Mouse (Mus musculus) midbrain, embryonic 11.5 days (tissue): ENCODE measurements at regions not wholly inside any gene's neighbourhood (a gene's known extent, or its start where the extent isn't known, plus 50 kb on each side); places are given as distances from the start of the nearest gene placed in this dataset.

Source experiments
- ATAC-seq: fragments of 200-750 bp; cut with Nextera tagmentation; 2 replicates; pipeline ENCODE4 v1.8.0; 2017; ENCODE audit warnings: moderate TSS enrichment, moderate library complexity; ENCODE audit not compliant: low FRiP score
- DNase-seq: peaks from one replicate; pipeline ENCODE4 v3.0.0; 2015; ENCODE audit warnings: low spot score; ENCODE audit errors: missing footprints
- H3K27ac ChIP-seq: fragments of 300-500 bp; sonication (generic); 2 replicates; pipeline ENCODE4 v1.5.1; 2014; ENCODE audit warnings: low read depth, low read length
- H3K27me3 ChIP-seq: fragments of 300-500 bp; sonication (generic); 2 replicates; pipeline ENCODE4 v1.6.1; 2014; ENCODE audit warnings: mild to moderate bottlenecking, low read length, moderate library complexity, mixed read lengths; ENCODE audit not compliant: control insufficient read depth, insufficient read depth
- H3K36me3 ChIP-seq: fragments of 300-500 bp; sonication (generic); 2 replicates; pipeline ENCODE4 v1.6.1; 2014; ENCODE audit warnings: mild to moderate bottlenecking, low read length, moderate library complexity, mixed read lengths; ENCODE audit not compliant: control insufficient read depth, insufficient read depth
- H3K4me1 ChIP-seq: fragments of 300-500 bp; sonication (generic); 2 replicates; pipeline ENCODE4 v1.6.1; 2014; ENCODE audit warnings: low read length; ENCODE audit not compliant: control insufficient read depth, insufficient read depth
- H3K4me2 ChIP-seq: fragments of 300-500 bp; sonication (generic); 2 replicates; pipeline ENCODE4 v1.6.1; 2014; ENCODE audit warnings: mild to moderate bottlenecking, moderate library complexity
- H3K4me3 ChIP-seq: fragments of 300-500 bp; sonication (generic); 2 replicates; pipeline ENCODE4 v1.5.1; 2014; ENCODE audit warnings: low read depth, low read length
- H3K9ac ChIP-seq: fragments of 300-500 bp; sonication (generic); 2 replicates; pipeline ENCODE4 v1.6.1; 2014; ENCODE audit warnings: low read length
- H3K9me3 ChIP-seq: fragments of 300-500 bp; sonication (generic); 2 replicates; pipeline ENCODE4 v1.6.1; 2016; ENCODE audit warnings: low read length; ENCODE audit not compliant: control insufficient read depth
- WGBS: fragments of 180-500 bp; shearing (Covaris S2); extraction: QIAGEN DNeasy Blood & Tissue Kit; methylation state at CpG from one replicate; pipeline ENCODE4 v1.1.7; 2014; 5-methylcytosine and 5-hydroxymethylcytosine counted together

DNA sequence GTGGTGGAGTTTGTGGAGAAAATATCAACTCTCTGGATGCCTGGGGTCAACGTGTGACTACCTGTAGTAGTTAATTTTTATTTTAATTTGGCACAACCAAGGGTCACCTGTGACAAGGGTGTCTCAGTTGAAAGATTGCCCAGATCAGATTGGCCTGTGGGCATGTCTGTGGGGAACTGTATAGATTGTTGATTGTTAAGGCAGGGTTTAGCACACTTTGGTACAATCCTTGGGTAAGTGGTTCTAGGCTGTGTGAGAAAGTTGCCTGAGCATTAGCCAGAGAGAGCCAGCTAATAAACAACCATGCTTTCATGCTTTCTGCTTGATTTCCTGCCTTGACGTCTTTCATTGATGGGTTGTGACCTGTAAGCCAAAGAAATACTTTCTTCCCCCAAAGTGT is 229.3 kb downstream of the Tex36 start:
- DNase-seq, result no peak

DNA sequence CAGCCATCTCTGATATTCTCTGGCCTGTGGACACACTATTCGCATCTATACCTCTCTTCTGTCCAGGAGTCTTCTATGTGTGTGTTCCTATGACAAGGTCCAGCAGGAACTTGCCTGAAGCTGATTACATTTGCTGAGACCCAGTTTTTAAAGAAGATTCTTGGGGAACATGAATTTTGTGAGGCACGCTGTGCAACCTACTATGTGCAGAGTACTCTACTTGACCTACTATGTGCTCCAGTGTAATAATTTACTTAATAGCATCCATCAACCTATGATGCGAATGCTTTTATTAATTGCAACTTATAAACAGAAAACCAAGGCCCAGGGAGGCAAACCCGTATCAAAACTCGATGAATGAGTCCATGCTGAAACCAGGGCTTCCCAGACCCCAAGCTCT is 231.4 kb downstream of the Tex36 start:
- H3K4me3 ChIP-seq, result no peak overlapping the region
- H3K27ac ChIP-seq, result no peak overlapping the region
- ATAC-seq (no peak), DNase-seq (no peak)
- no peaks in the 10 kb centered on the region for H3K9me3 ChIP-seq
- no peaks in the 10 kb centered on the region for H3K27me3 ChIP-seq
- 87% methylated on average over 5 of the region's 5 CpGs for WGBS
- H3K4me1 ChIP-seq, result no peaks in the 10 kb centered on the region
- no peaks in the 10 kb centered on the region for H3K36me3 ChIP-seq
- no peak overlapping the region for H3K9ac ChIP-seq
- H3K4me2 ChIP-seq, result no peak overlapping the region

More for the DNA sequence above, 229.3 kb downstream of the Tex36 start:
- Histone ChIP-seq H3K4me1 (no peaks in the 10 kb centered on the region), H3K9me3 (no peaks in the 10 kb centered on the region), H3K27ac (no peak overlapping the region), H3K4me2 (no peak overlapping the region), H3K27me3 (no peaks in the 10 kb centered on the region), H3K9ac (no peak overlapping the region), H3K36me3 (no peaks in the 10 kb centered on the region), H3K4me3 (no peak overlapping the region)
- ATAC-seq, result no peak
- 64% methylated on average over 2 of the region's 2 CpGs for WGBS

DNA sequence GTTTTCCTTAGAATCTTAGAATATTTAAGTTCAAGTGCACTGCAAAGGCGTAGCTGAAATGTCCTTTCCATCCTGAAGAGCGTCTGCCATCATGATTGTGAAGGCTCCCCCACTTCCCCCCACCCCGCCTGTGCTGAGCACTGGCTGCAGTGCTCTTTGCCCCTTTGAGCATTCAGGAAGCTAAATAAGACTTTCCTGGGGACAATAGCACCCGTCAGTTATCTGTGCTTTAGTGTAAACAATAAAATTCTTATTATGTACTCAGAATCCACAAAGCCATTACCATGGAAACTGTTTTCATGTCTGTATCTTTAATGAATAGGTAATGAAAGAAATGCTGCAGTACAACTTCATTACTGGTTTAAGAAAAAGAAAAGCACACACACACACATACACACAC is 237.4 kb downstream of the Tex36 start:
- Histone ChIP-seq H3K27ac (no peak overlapping the region), H3K9me3 (no peaks in the 10 kb centered on the region), H3K36me3 (no peaks in the 10 kb centered on the region), H3K9ac (no peak overlapping the region), H3K27me3 (no peaks in the 10 kb centered on the region), H3K4me1 (peaks cover 4% of the 10 kb centered on the region), H3K4me3 (no peak overlapping the region), H3K4me2 (no peak overlapping the region)
- peak; percentile 78 for ATAC-seq
- 25% methylated on average over 4 of the region's 4 CpGs for WGBS
- peak; percentile 87 for DNase-seq

DNA sequence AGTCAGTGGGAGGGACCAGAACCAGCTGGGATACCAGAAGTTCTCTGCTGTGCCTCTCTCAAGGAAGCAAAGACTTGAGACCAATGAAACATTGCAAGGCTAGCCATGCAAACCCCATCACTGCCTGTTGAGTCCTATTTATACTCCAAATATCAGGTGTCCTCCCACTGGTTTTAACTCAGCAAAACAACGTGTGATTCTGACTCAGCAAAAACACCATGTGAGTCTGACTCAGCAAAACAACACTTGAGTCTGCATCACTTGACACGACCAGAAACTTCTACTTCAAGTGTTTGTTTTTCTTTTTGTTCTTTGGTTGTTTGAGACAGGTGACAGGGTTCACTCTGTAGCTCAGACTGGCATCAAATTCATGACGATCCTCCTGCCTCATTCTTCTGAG is 204.6 kb upstream of the Ctbp2 start:
- no peaks in the 10 kb centered on the region for H3K27me3 ChIP-seq
- no peaks in the 10 kb centered on the region for H3K9me3 ChIP-seq
- no peak overlapping the region for H3K9ac ChIP-seq
- H3K4me2 ChIP-seq, result no peak overlapping the region
- no peak for ATAC-seq
- no peak overlapping the region for H3K4me3 ChIP-seq
- no peaks in the 10 kb centered on the region for H3K4me1 ChIP-seq
- no peak for DNase-seq
- WGBS, result 81% methylated on average over 3 of the region's 3 CpGs
- no peak overlapping the region for H3K27ac ChIP-seq
- no peaks in the 10 kb centered on the region for H3K36me3 ChIP-seq

DNA sequence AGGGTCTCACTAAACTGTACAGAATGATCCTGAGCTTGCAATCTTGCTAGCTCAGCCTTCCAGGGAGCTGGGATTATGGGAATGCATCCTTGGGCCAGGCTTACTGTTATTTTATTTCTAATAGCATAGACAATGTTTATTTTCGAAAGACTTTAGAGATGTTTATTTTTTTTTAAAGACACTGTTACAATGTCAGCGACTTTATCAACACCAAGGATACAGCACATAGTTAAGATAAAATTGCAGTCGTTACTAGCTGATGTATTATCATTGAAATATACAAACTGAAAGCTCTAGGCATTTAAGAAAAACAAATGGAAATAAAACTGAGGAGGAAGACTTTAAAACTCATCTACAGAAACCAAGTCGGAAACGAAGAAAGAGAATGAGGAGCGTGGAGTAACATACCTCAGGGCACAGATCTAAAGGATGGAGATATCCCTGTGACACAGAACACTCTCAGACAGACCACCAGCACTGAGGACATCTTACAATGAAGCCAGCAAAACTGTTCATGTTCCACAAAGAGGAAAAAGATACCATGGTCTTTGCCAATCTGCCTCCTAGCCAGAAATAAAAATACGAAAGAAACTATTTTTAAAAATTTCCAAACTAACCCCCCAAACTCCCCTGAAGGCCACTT is 201.5 kb upstream of the Ctbp2 start:
- no peak for ATAC-seq
- Histone ChIP-seq H3K27me3 (no peaks in the 10 kb centered on the region), H3K4me1 (no peaks in the 10 kb centered on the region), H3K9me3 (no peaks in the 10 kb centered on the region), H3K4me3 (no peak overlapping the region), H3K9ac (no peak overlapping the region), H3K27ac (no peak overlapping the region), H3K4me2 (no peak overlapping the region), H3K36me3 (no peaks in the 10 kb centered on the region)
- WGBS, result 87% methylated on average over 7 of the region's 7 CpGs
- no peak for DNase-seq

DNA sequence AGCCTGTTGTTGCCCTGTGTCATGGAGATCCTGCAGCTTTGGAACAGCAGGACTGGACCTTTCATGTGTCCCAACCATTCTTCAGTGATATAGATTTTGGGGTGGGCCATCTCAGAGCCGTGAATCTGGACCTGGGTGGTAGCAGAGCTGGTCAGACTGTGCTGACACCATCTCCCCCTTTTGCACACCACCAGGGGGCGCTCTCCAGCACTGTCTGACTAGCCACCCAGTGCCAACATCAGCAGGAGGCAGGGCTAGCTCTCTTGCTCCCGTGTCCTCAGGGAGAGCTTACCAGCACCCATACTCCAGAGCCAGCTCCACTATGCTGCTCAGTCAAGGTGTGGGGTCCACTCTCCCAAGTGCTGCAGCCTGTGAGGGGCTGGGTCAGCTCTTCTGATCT is 199.8 kb upstream of the Ctbp2 start:
- 69% methylated on average over 3 of the region's 3 CpGs for WGBS
- no peak overlapping the region for H3K27ac ChIP-seq
- ATAC-seq, result no peak

DNA sequence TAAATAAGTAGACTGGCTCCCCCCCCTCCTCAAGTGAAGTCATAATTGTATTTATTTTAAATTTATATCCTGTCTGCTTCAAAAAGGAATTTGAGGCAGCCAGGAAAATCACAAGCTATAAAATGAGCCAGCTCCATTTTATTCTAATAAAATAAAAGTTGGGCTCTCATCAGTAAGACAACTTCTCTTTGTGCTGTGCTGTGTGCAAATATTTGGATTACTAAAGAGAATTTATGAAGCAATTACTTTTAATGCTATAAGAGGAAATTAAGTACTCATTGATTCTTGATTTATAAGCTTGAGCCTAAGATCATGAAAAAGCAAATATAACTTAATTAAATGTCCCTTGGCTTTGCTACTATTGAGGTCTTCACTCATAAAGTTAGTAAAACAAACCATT is 193.4 kb upstream of the Ctbp2 start:
- H3K27me3 ChIP-seq, result no peaks in the 10 kb centered on the region
- no peaks in the 10 kb centered on the region for H3K36me3 ChIP-seq
- H3K4me3 ChIP-seq, result no peak overlapping the region
- no peaks in the 10 kb centered on the region for H3K9me3 ChIP-seq
- DNase-seq, result no peak
- no peak overlapping the region for H3K27ac ChIP-seq
- ATAC-seq, result no peak
- no peak overlapping the region for H3K9ac ChIP-seq
- peaks cover 4% of the 10 kb centered on the region; the same call in 1 of the 2 replicates for H3K4me1 ChIP-seq
- no peak overlapping the region for H3K4me2 ChIP-seq

More for the DNA sequence above, 199.8 kb upstream of the Ctbp2 start:
- Histone ChIP-seq H3K27me3 (no peaks in the 10 kb centered on the region), H3K4me1 (no peaks in the 10 kb centered on the region), H3K9me3 (no peaks in the 10 kb centered on the region), H3K36me3 (no peaks in the 10 kb centered on the region), H3K4me3 (no peak overlapping the region), H3K4me2 (no peak overlapping the region), H3K9ac (no peak overlapping the region)
- no peak for DNase-seq

DNA sequence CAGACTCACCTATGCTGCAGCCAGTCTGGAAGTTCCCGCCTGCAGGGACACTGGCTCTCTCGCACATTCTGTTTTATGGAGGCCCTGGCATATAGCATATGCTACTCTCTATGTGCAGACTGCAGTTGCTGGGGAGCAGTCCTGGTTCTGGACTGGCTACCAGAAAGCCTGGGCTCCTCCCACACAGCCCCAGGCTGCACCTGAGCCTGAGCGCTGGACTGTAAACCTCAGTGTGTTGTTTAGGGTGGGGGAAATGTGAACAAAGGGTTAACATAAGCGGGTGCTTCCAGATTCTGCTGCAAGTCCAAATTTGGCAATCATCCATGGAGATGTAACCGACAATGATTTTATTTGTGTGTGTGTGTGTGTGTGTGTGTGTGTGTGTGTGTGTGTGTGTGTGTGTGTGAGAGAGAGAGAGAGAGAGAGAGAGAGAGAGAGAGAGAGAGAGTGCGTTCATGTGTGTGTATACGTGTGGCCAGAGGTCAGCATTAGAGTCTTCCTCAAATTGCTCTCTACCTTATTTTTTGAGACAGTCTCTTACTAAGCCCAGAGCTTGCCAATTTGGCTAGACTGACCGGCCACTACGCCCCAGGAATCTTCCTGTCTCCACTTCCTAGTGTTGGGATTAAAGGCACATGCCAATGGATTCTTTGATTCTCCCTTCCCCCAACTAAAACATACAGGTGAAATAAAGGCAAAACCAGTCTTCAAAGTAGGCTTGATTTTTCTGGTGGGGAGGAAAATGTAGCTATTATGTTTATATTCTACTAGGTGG is 192.7 kb upstream of the Ctbp2 start:
- Histone ChIP-seq H3K27ac (no peak overlapping the region), H3K4me2 (no peak overlapping the region), H3K9me3 (no peaks in the 10 kb centered on the region), H3K4me1 (peaks cover 4% of the 10 kb centered on the region; the same call in 1 of the 2 replicates), H3K4me3 (no peak overlapping the region), H3K9ac (no peak overlapping the region), H3K36me3 (no peaks in the 10 kb centered on the region), H3K27me3 (no peaks in the 10 kb centered on the region)
- no peak for ATAC-seq
- WGBS, result 71% methylated on average over 9 of the region's 9 CpGs
- DNase-seq, result no peak

DNA sequence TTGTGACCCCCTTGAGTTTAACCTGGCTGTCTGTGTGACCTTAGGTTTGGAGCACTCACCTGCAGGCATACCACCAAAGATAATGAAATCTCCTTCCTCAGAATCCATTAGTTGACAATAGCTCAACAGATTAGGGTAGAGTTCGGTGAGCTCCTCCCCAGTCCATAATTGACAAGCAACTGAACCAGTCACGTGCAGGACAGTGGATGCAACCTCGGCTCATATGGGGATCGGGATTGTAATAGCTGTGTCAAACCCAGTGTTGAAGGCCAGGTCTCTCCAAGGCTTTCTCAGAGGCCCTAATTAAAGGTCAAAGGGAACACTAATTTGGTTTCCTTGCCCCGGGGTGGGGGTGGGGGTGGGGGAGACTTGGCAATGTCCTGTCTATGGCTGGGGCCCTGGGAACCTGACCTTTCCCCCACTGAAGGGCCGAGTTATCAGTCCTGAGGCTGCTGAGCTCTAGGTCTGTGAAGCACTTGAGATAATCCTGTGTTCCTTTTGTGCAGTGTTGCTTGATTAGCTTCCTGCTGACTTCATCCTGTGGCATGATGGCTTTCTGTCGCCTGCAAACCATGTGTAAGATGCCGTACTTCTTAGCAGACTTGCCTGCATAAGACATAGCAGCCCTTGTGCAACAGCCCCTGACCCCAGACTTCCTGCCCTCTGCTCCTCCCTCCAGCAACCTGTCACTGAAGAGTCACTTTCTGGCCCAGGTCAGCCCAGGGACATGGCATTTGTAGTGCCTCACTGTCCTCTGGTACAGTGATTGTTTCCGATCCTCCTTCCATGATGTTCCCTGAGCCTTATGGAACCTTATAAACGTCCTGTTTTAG is 191.3 kb upstream of the Ctbp2 start:
- ATAC-seq, result no peak
- H3K36me3 ChIP-seq, result no peaks in the 10 kb centered on the region
- peaks cover 4% of the 10 kb centered on the region; the same call in 1 of the 2 replicates for H3K4me1 ChIP-seq
- H3K9ac ChIP-seq, result 0 out of 2 replicates have a peak overlapping the region, but pooled peaks have one; percentile 9
- WGBS, result 38% methylated on average over 10 of the region's 10 CpGs
- H3K9me3 ChIP-seq, result no peaks in the 10 kb centered on the region
- DNase-seq, result peak; percentile 79
- H3K4me3 ChIP-seq, result no peak overlapping the region
- no peak overlapping the region for H3K4me2 ChIP-seq
- no peak overlapping the region for H3K27ac ChIP-seq
- no peaks in the 10 kb centered on the region for H3K27me3 ChIP-seq
